Mouse (Mus musculus): ENCODE measurements at regions not wholly inside any gene's neighbourhood (a gene's known extent, or its start where the extent isn't known, plus 50 kb on each side); places are given as distances from the start of the nearest gene placed in this dataset.

DNA sequence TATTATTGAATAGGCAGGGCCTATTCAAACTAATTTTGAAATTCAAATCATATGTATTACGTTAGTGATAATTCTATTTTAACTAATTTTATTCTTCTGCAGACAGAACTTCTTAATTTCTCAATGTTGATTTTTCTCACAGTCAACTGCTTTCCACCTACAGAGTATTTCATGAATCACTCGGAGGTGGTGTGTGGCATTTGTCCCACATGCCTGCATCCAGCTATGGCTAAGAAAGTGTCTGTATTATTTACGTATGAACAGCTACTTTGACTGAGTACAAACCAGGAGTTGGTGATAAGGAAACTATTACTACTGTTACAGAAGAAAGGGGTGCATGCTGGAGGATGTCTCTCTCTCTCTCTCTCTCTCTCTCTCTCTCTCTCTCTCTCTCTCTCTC, 619.5 kb upstream of the Tle4 start:
- DNase-seq = no peak

DNA sequence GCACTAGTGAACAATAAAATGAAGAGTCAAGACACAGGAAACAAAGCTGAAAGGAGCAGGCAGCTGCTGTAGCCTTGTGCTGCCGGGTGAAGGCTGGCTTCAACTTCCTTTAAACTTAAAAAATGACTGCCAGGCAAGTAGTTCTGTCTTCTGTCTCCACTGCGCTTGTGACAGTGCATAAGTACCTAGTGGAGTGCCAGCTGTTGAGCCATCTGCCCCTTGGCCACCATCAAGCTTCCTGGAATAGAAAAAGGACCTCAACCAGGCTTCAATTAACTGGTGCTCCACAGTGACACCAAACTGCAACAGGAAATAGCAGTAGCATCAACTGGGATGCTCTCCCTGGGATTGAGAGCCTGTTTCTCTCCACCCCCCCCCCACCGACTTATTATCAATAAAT, 616.8 kb upstream of the Tle4 start:
- DNase-seq = no peak

DNA sequence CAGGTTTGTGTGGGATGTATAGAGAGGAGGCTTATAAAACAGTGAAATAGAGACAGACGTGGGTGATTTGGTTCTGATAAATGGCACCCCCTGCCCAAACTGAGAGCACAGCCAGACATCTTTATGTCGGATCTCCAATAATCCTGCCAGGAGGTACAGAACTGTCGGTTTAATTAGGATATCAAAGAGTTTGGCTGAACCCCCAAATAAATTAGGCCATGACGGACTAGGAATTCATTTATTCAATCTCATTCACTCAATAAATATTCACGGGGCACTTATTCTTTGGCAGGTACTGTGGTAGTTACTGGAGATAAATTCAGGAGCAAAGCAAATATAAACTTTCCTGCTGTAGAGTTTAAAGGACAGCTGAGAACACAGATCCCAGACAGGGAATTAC, 615.0 kb upstream of the Tle4 start:
- no peak for DNase-seq

DNA sequence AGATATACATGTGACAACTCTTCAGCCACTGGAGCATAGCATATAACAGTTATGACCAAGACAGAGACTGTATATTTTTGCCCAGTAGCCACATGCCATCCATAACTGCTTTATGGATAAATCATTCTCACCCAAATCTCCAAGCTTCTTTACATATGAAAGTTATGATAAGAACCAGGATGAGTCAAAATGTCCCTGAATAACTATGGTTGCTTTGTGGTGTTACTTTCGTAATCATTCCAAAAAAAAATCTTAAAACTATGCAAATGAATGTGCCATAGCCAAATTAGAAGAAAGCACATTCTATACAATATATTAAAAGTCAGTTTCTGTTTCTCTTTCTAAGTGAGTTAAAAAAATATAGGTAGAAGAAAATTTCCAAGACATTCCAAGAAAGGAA, 605.2 kb upstream of the Tle4 start:
- DNase-seq = no peak

DNA sequence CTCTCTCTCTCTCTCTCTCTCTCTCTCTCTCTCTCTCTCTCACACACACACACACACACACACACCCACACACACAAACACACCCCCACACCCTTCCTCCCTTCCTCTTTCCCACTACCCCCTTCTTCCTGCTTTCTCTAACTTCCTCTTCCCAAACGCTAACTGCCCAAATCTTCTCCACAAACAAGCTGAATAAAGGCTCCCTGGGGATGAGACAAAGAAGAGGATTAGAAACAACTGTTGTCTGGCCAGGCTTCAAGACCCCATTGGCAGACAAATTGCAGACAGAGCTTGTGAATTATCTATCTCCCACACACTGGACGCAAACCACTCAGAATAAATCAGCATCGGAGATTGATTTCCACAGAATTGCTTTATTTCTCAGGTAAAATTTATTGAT, 603.4 kb upstream of the Tle4 start:
- no peak for DNase-seq

DNA sequence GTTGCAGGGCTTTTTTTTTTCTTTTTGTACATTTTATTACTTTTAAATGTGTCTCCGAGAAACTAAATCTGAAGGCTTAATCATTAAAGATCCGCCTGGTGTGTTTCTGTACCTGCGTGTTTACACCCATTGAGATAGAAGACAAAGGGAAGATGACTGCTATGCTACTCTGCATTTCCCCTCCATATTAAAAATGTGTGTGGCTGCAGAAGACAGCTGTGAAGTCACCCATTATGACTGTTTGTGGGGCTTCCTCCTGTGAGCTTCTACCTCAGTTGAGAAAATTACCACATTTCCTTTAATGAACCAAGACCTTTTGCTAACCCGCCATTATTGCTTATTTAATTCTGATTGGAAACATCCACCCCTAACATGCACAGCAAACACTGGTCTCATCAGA, 602.9 kb upstream of the Tle4 start:
- no peak for DNase-seq

DNA sequence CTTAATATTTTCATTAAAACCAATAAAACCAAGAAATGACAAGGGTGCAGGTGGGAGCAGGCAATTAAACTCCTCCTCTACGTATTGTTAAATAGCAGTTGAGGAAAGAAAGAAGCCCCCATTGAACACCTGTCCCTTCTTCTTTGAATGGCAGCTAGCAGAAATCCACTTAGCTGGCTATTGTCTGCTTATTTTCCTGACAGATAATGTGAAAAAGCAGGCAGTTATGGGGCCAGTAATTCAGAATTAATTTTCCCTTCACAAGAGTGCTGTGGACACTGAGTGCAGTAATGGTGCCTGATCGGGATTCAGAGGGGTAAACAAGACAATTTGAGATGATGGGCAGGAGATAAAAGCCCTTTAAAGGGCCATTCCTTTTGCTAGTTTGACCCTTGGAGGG, 602.5 kb upstream of the Tle4 start:
- no peak for DNase-seq

DNA sequence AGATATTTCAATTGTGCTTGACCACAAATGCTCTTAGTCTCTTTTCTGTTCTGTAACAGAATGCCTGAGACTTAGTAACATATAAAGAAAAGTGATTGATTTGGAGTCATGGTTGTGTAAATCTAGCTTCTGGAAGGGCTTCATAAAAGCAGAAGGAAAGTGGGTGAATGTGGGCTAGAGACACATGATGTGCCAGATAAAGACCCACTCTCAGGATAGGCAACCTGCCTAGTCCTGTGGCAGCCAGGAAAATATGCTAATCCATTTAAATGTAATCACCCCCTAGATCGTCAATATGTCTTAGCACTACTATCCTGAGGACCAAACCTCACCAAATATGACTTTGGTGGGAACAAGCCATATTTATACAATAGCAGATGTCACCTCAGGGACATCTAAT, 601.8 kb upstream of the Tle4 start:
- DNase-seq = no peak

DNA sequence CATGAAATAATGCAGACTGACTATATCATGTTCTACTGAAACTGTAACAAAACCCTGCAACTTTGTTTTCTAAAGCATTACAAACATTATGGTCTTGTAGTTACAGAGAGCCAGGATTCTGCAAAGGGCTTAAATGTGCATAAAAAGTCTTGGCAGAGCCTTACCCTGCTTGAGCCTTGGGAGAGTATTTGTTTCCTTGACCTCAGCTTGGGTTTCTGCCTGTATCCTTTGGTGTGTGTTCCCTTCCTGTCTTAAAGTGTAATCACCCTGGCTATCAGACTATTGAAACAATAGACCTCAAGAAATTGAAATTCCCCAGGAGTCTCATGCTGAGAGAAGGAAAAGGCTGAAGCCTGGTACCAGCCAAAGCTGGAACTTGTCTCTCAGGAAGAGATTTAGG, 577.4 kb upstream of the Tle4 start:
- no peak for DNase-seq

DNA sequence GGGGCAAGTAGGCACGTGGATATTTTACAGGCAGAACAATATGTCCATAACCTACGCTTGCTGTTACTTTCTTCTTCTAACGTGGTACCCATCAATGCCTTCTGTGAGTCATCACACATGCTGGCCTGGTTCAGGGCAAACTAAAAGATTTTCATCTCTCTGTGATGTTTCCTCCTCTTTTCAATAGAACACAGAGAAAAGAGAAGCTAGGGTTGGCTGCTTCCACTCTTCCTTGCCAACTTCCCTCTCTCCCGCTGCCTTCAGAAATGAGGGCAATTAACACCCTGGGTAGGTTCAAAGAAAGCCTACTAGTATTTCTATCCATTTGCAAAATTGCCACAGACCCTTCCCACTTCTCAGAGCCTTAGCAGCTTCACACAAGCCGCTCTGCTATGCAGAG, 575.5 kb upstream of the Tle4 start:
- DNase-seq = no peak

DNA sequence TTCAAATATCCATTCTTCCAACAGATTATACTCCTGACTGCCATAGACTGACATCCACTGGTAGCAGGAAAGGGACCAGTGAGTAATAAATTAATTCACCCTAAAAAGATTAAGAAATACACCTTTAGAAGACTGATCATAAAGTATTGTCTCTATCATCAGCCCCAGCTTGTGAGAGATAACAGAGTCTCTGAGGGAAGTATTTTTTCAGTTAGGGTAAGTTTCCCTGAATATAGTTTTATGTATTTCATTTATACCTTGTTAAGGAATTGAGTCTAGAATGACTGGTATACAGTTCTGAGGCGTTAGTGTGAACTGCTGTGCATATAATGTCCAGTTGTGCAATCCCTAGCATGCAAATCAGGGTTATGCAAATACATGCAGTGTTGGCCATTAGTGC, 569.3 kb upstream of the Tle4 start:
- no peak for DNase-seq

DNA sequence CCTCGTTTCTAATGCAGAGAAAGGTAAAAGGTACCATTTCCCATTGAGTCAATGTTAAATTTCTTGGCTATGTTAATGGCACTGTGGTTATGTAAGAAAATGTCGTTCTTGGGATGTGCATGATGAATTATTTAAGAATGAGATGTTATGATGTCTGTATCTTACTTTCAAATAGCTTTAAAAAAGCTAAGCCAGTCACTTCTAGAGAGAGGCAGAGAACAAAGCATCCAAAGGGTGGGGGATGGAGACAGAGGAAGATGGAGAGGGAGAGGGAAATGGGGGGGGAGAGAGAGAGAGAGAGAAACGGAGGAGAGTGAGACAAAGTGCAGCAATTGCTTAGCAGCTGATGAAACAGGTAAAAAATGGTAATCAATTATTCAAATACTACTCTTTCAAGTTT, 562.8 kb upstream of the Tle4 start:
- no peak for DNase-seq

DNA sequence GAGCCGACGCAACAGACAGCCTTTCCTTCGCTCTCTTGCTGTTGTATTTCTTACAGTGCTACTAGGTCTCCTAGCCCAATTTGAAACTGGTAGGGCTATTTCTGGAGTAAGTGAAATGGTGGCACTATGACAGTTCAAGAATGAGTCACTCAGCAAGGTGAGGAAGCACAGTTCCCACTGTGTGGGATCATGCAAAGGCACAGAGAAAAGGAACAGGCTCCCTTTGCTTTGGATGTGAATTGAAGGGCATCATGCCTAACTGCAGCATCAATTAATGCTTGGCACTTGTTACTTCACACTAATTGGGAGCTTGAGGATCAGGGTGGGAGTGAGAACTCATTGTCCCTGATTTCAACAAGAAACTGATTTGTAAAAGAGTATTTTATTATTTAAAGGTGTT, 560.8 kb upstream of the Tle4 start:
- DNase-seq = no peak

DNA sequence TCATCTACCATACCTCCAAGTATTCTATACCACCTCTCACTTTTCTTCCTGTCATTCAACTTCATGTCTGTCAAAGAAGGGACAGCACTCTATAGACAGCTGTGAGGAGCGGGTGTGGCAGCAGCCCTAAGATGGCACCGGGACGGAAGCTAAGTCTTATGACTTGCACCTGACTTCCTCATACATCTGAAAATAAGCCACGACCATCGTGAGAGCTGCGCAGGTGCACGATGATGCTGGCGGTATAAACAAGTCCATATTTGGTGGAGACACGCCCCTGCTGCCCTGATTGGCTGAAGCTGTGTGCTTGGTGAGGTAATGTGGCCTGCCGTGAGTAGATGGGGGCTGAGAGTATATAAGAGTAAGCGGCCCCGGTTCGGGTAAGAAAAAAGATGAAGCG, 560.3 kb upstream of the Tle4 start:
- no peak for DNase-seq

DNA sequence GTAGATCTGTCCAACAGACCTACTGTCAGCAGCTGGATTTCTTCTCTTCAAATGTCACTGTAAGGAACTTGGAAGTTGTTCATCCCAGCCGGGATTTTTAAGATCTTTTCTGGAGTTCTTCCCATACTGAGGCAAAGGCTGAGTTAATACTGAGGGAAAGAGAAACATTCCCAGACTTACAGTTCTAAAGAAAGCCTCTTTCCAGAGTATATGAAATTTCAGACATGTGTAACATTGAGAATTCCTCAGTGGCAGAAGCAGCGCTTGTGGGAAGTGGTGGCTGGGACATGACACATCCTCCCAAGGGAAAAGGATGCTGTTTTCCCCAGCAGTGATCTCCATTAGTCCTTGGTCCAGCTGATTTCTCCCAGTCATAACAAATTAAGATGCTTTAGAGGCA, 556.8 kb upstream of the Tle4 start:
- DNase-seq = no peak

DNA sequence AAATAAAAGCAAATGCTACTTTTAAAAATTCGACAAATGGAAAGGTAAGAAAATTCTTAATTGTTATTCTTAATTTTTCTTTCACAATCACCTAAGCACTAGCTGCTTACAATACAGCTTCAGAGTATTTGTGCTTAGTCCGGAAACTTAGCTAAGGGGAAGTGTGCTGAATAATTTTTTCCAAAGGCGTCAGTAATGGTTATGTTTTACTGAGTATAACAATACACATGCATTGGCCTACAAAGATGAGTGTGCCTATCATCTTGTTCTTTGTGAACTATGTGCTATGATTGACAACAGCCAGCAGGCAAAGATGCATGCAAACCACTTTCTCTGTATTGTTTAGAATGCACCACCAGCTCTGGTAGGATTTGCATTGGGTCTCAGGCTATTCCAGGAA, 548.5 kb upstream of the Tle4 start:
- no peak for DNase-seq

DNA sequence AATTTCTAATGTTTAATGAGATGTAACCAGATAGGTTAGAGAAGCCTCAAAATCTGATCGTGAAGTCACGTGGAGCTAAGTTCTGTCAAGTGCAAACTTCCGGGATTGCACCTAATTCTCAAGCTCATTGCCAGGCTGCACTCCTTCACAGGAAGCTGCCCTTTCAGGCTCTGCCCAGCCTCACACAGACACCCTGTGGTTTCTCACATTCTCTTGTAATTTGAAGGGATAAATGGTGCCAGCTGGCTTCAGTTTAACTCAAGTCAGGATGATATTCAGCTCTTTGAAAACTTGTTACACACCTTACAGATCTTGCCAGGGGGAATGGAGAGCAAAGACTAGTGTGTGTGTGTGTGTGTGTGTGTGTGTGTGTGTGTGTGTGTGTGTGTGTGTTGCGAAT, 529.3 kb upstream of the Tle4 start:
- no peak for DNase-seq

DNA sequence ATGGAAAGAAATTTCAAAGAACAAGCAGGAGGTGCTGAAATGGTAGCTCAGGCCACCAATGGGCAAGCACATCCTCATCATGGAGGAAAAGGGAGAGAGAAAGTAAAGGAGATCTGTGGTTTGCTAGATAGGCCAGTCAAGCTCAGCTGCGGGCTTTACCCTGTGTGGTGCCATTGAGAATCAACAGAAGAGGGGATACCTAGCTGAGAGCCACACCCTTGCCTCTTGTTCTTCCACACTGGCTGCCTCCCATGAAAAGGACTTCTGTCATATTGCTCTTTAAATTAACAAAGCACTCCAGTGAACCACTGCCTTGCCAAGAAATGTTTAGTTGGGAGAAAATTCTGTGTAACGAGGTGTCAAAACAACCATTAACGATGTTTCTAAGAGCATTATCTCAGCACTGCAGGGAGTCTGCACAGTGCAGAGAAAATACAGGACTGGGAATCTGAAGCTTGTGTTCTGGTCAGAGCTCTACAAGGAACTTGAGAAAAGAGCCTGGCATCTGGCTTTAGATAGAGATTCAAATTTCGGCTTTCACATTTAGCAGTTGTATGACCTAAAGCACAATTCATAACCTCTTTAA, 510.7 kb upstream of the Tle4 start:
- DNase-seq = no peak

DNA sequence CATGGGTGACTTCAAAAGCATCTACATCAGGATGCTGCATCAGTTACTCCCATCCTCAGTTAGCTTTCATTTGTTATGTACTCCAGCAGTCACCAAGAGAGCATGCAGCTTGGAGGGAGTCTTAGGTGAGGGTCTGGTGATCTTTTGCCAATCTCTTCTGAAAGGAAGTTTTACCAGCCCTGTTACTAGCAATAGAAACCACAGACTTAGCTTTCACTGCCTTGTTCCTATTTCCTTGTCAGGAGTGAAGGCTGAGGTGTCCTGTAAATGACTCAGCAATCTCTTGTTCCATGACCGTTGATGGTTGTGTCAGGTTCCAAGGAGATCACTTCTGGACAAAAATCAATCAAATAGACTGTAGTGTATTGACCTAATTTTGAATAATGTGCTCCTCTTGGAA, 497.2 kb upstream of the Tle4 start:
- no peak for DNase-seq

DNA sequence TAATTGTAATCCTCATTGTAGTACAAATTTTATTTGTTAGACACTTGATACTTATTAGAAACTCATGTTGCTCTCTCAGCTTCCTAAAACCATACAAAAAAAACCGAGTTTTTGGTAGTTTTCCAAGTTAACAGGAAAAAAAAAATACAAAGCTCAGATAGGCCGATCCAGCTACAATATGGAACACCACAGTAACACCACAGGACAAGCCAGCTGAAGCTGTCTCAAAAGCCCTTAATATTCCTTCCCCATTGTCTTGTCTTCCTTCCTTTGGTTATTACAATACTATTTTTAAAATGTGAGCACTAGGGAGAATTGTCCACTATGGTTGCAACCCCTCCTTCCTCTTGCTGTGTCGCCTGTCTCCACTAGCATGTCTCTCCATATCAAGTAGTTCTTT, 495.7 kb upstream of the Tle4 start:
- DNase-seq = no peak

DNA sequence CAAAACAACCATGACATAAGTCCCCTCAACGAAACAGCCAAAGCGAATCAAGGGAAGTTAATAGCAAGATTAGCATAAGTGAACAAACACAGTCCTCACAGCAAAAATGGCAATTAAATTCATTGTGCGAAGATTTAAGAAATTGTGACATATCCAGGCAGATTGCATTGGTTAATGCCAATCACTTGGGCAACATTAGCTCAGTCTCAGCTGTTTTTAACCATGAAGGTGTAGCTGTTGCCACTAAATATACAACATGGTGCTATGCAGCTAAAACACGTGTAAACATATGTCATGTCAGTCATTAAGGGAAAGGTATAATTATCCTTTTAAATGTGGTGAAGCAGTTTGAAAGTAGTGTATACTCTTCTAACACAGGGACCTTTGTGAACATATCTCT, 482.8 kb upstream of the Tle4 start:
- DNase-seq = no peak

DNA sequence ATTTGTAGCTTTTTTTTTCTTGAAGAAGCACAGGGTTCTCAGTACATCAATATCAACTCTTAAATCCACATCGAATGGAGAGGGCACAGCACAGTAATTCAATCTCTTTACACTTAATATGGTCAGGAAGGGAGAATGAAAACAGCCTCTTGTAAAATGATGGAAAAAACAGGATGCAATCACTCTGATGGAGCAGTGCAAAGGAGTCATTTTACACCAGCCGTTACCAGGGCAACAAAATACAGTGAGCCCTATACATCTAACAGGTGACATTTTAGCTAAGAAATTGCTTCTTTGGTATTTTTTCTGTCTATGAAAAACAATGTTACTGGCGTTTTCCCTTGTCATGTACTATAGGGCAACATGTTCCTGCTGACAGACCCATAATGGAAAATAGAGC, 459.9 kb upstream of the Tle4 start:
- no peak for DNase-seq

DNA sequence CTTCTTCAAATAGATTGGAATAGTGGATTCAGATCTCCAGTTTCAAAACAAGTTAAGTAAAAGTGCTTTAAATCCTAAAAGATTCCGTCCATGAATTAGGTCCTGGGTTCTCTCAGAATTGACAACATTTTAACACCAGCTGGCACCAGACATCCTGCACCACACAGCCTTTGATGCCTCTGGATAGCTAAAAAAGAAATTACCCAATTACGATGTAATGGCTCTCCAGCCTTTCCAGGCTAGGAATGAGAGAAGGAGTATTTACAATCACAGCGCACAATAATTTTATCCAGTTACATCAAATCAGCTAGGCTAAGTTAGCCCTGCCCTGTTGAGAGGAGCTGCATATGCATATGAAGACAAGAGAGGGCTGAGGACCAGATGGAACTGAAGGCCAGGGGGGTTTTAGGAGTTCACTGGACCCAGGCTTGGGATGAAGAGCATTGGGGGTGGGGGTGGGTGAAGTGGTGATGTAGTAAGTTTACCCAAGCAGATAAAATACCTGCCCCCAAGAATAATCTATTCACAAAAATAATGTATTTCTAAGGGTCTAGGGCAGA, 455.8 kb upstream of the Tle4 start:
- DNase-seq = no peak

DNA sequence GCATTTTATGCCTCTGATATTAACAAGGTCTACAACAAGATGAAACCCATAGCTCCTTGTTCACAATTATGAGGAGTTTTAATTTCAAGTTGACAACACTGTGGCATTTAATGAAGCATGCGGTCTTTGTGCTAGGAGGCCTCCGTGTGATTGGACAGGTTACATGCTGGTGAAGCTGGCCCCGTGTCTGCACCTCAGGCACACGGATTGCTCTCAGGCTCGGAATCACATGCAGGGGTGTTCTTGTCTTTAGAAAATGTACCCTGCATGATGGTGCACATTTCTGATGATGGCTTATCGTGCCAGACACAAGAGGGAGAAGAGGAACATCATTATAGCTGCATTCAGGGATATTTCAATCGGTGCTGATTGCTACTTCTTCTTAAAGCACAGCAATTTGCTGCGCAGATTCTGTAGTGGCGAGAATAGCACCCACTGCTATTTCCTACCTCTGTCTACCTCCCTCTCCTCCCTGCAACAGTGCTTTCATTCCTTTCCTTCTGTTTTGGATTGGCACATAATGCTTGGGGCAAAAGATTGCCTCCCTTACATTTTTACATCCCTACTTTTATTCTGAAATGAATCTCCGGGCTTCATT, 454.9 kb upstream of the Tle4 start:
- DNase-seq = no peak

DNA sequence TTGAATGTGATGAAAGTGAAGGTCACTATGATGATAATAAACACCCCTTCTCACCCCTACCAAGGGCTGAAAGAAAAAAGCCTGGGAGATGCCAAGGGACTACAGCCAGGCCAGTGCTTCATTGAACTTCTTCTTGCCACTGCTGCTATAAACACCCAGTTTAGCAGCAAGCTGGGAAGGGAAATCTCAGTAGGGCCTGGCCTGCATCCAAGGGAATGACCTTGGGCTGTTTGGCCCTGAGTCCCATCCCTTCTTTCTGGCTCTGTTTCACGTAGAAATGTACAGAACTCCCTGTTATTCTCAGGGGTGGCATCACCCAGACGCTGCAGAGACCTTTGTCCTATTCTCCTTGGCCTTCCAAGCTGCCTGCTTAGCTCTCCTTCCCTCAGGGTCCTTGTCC, 450.0 kb upstream of the Tle4 start:
- DNase-seq = peak; percentile 10
